Mouse (Mus musculus) intestine, postnatal 0 days (tissue): ENCODE measurements around the gene Iqch. TPM values are rescaled to one million over a fixed set of nuclear protein-coding genes. Genes with fewer than 3 reads are reported as not detected.

ENCODE experiments used
- ATAC-seq: fragments of 200-750 bp; cut with Nextera tagmentation; 2 replicates; pipeline ENCODE4 v1.8.0; 2017; ENCODE audit warnings: mild to moderate bottlenecking, moderate TSS enrichment, moderate library complexity
- H3K27ac ChIP-seq: fragments of 300-500 bp; sonication (generic); 2 replicates; pipeline ENCODE4 v1.5.1; 2014; ENCODE audit warnings: mild to moderate bottlenecking, low read depth, low read length, moderate library complexity
- H3K27me3 ChIP-seq: fragments of 300-500 bp; sonication (generic); replicated peaks from 2 replicates; pipeline ENCODE4 v1.6.1; 2014; ENCODE audit warnings: low read length, mixed read lengths; ENCODE audit not compliant: control insufficient read depth, insufficient read depth
- H3K36me3 ChIP-seq: fragments of 300-500 bp; sonication (generic); 2 replicates; pipeline ENCODE4 v1.6.1; 2014; ENCODE audit warnings: mild to moderate bottlenecking, moderate library complexity; ENCODE audit not compliant: control insufficient read depth, insufficient read depth
- H3K4me1 ChIP-seq: fragments of 300-500 bp; sonication (generic); replicated peaks from 2 replicates; pipeline ENCODE4 v1.6.1; 2014; ENCODE audit warnings: antibody characterized with exemption, low read length, mixed read lengths; ENCODE audit not compliant: control insufficient read depth, insufficient read depth
- H3K4me2 ChIP-seq: fragments of 300-500 bp; sonication (generic); replicated peaks from 2 replicates; pipeline ENCODE4 v1.6.1; 2014; ENCODE audit warnings: low read depth, mild to moderate bottlenecking, moderate library complexity
- H3K4me3 ChIP-seq: fragments of 300-500 bp; sonication (generic); 2 replicates; pipeline ENCODE4 v1.5.1; 2014; ENCODE audit warnings: low read depth, low read length
- H3K9ac ChIP-seq: fragments of 300-500 bp; sonication (generic); 2 replicates; pipeline ENCODE4 v1.6.1; 2014; ENCODE audit warnings: mild to moderate bottlenecking, low read depth, low read length
- H3K9me3 ChIP-seq: fragments of 300-500 bp; sonication (generic); 2 replicates; pipeline ENCODE4 v1.6.1; 2016; ENCODE audit warnings: mixed run types; ENCODE audit not compliant: control insufficient read depth
- CTCF ChIP-seq: sonication (generic); IDR thresholded peaks from 2 replicates; pipeline ENCODE4 v1.5.1; 2016; ENCODE audit warnings: low read depth, mild to moderate bottlenecking, control low read depth, antibody characterized with exemption, moderate library complexity
- WGBS: fragments of 180-500 bp; shearing (Covaris S2); extraction: QIAGEN DNeasy Blood & Tissue Kit; methylation state at CpG from one replicate; pipeline ENCODE4 v1.1.7; 2014; 5-methylcytosine and 5-hydroxymethylcytosine counted together
- polyA plus RNA-seq: library from polyadenylated mRNA; unstranded; fragments of >200 nt; fragmentation: Nextera tagmentation; extraction: Ambion mirVana; gene quantifications from 2 replicates; pipeline ENCODE4 v1.2.1, GENCODE M21; 2015

Gene Iqch
- polyA plus RNA-seq, 1 experiment from 2014 or later = not detected

DNA sequence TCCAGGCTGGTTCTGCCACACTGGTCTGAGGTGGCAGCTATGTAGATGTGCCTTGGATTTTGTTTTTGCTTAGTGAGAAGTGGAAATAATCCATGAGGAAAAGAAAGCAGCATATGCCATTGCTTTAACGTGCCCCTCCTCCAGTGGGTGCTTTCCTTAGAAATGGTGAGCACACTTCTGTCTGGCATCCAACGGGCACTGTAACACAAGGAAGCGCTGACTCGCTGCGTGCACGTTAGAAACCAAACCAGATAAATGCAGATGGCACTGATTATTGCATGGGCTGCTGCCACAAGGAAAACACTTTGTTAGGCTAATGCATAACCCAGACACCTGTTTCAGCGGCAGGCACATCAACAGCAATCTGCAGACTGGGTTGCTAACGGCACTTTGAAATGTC, 6.6 kb downstream of the Iqch start:
- no peak overlapping the region for H3K4me3 ChIP-seq
- no peak overlapping the region for H3K9ac ChIP-seq
- no peaks in the 10 kb centered on the region for H3K36me3 ChIP-seq
- ATAC-seq = no peak
- no peak overlapping the region for H3K4me2 ChIP-seq
- no peaks in the 10 kb centered on the region for H3K4me1 ChIP-seq
- WGBS = 77% methylated on average over 8 of the region's 8 CpGs
- TF ChIP-seq CTCF = no peak
- no peak overlapping the region for H3K27ac ChIP-seq
- H3K27me3 ChIP-seq = no peaks in the 10 kb centered on the region
- H3K9me3 ChIP-seq = no peaks in the 10 kb centered on the region

DNA sequence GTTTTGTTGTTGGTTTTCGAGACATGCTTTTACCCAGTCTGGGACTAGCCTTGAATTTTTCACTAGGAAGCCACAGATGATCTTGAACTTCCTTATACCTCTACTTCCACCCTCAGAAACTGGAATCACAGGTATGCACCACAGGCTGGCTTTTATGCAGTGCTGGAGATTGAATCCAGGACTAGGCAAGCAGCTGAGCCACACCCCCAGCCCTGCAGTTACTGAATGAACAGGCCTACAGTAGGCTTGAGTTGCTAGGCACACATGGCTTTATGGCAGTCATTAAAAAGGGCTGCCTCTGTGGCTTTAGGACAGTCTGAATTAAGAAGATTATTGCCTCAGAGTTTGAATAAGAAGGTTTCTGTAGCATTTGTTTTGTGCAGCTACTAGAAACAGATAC, 7.3 kb downstream of the Iqch start:
- 71% methylated on average over 1 of the region's 1 CpGs for WGBS
- Histone ChIP-seq H3K9me3 (no peaks in the 10 kb centered on the region), H3K27me3 (no peaks in the 10 kb centered on the region), H3K27ac (no peak overlapping the region), H3K4me1 (no peaks in the 10 kb centered on the region), H3K4me2 (no peak overlapping the region), H3K36me3 (no peaks in the 10 kb centered on the region), H3K9ac (no peak overlapping the region), H3K4me3 (no peak overlapping the region)
- no peak for TF ChIP-seq CTCF
- ATAC-seq = peak; percentile 70

DNA sequence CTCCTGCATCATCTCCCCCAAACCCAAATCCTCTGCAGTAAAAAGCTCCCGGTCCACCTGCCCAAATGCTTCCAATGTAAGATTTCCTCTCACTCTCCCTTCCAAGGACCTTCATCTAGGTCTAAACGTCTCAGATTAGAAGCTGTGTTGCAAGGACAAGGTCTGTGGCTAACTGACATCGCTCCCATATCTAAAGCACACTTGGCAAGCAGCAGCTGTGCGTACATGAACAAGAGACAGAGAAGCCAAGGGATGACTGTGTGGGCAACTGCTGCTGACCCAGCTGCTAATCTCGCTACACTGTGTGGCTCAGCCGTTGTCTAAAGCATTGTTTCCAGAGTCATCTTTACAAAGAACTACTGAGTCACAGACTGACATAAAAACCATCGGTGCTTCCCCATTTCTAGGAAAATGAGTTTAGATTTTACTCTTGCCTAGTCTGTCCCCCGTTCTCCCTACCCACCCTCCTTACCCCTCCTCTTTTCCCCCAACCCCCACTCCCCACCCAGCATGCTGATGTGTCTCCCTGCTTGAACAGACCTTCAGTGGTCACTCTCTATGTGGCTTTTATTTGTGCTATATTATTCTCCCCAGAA, 10.5 kb downstream of the Iqch start:
- 82% methylated on average over 8 of the region's 8 CpGs for WGBS
- no peaks in the 10 kb centered on the region for H3K27me3 ChIP-seq
- no peak overlapping the region for H3K4me3 ChIP-seq
- H3K4me1 ChIP-seq = no peaks in the 10 kb centered on the region
- no peak for TF ChIP-seq CTCF
- H3K9ac ChIP-seq = no peak overlapping the region
- H3K4me2 ChIP-seq = no peak overlapping the region
- H3K9me3 ChIP-seq = no peaks in the 10 kb centered on the region
- no peak for ATAC-seq
- no peak overlapping the region for H3K27ac ChIP-seq
- H3K36me3 ChIP-seq = no peaks in the 10 kb centered on the region

DNA sequence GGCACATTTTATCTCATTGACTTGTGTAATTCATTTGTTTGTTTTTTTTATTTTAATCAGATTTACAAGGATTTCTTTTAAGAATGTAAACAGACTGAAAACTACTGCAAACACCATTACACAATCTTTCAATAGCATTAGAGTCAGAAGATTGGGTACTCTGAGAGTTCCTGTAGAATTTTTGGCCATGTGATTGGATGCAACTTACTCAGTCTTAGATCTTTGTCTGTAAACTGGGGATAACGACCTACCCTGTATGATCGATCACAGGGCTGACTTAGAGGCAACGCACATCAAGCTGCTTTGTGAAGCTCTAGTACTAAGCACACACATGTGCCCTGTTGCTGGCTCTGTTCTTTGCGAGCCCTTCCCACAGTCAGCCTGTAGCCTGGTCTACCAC, 11.7 kb downstream of the Iqch start:
- H3K27me3 ChIP-seq = no peaks in the 10 kb centered on the region
- TF ChIP-seq CTCF = no peak
- no peak overlapping the region for H3K27ac ChIP-seq
- 85% methylated on average over 4 of the region's 4 CpGs for WGBS
- H3K4me3 ChIP-seq = no peak overlapping the region
- H3K4me1 ChIP-seq = no peaks in the 10 kb centered on the region
- no peak overlapping the region for H3K9ac ChIP-seq
- no peak for ATAC-seq
- H3K4me2 ChIP-seq = no peak overlapping the region
- no peaks in the 10 kb centered on the region for H3K36me3 ChIP-seq
- no peaks in the 10 kb centered on the region for H3K9me3 ChIP-seq

DNA sequence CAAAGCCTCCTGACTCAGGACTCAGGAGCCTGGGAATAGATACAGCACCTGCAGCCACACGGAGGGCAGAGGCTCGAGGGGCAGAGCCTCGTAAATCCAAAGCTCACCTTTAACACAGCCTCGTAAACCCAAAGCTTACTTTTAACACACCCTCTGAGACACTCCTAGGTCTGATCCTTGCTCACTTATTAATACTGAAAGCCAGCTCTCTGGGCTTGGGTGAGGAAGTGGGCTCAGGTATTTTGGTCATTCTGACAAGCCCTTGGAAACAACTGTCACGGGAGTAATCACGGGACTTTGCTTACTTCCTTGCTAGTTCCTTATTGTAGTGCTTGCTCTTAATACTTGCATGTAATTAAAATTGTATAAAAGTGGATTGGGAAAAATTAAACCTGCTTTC, 13.1 kb downstream of the Iqch start:
- no peaks in the 10 kb centered on the region for H3K27me3 ChIP-seq
- H3K4me2 ChIP-seq = no peak overlapping the region
- no peaks in the 10 kb centered on the region for H3K4me1 ChIP-seq
- no peak overlapping the region for H3K4me3 ChIP-seq
- peak; percentile 68; the same call in 1 of the 2 replicates for ATAC-seq
- H3K9me3 ChIP-seq = no peaks in the 10 kb centered on the region
- no peaks in the 10 kb centered on the region for H3K36me3 ChIP-seq
- 25% methylated on average over 6 of the region's 6 CpGs for WGBS
- H3K9ac ChIP-seq = no peak overlapping the region
- no peak overlapping the region for H3K27ac ChIP-seq
- no peak for TF ChIP-seq CTCF

DNA sequence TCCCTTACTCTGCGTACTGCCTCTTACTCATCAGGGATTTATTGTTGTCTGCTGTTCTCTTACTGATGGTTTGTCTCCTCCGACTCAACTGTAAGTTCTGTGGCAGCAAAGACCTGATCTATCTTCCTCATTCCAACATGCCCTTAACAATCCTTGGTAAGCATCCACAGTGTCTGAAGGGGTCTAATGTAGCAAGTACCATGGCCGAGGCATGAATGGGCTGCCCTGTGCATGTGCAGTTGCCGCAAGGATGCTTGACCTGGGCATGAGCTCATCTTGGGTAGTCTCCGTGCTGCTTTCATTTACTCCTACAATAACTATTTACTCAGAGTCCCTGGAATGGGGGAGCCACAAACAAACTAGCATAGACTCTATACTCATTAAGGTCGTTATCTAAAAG, 17.0 kb downstream of the Iqch start:
- no peak overlapping the region for H3K4me3 ChIP-seq
- no peaks in the 10 kb centered on the region for H3K27me3 ChIP-seq
- H3K27ac ChIP-seq = no peak overlapping the region
- ATAC-seq = no peak
- H3K36me3 ChIP-seq = no peaks in the 10 kb centered on the region
- no peaks in the 10 kb centered on the region for H3K4me1 ChIP-seq
- 66% methylated on average over 6 of the region's 6 CpGs for WGBS
- H3K4me2 ChIP-seq = no peak overlapping the region
- no peak for TF ChIP-seq CTCF
- H3K9me3 ChIP-seq = no peaks in the 10 kb centered on the region
- no peak overlapping the region for H3K9ac ChIP-seq

DNA sequence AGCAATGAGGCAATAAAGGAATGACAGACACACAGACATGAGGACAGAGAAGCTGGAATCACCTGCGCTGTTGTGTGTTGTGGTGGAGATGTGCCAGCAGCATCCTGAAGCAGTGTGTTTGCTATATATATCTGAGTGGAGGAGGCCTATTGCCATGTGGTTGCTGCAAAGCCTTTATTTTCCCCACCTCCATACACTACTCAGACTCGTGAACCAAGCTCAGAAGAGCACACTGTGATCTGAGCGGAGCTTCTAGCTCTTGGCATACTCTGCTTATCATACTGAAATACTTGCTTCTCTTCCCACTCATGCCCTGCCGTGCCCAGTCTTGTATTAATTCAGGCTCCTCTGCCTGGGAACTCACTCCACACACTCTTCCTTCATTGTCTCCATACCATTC, 20.5 kb downstream of the Iqch start:
- H3K27ac ChIP-seq = no peak overlapping the region
- H3K4me2 ChIP-seq = no peak overlapping the region
- no peak for TF ChIP-seq CTCF
- H3K9ac ChIP-seq = no peak overlapping the region
- no peaks in the 10 kb centered on the region for H3K27me3 ChIP-seq
- no peaks in the 10 kb centered on the region for H3K9me3 ChIP-seq
- no peak overlapping the region for H3K4me3 ChIP-seq
- no peaks in the 10 kb centered on the region for H3K36me3 ChIP-seq
- WGBS = 82% methylated on average over 4 of the region's 4 CpGs
- no peaks in the 10 kb centered on the region for H3K4me1 ChIP-seq
- ATAC-seq = no peak
